Mouse (Mus musculus) gastrocnemius, postnatal 25 days (tissue): Measurements from ENCODE around the gene Zic1. TPM values are rescaled to one million over a fixed set of nuclear protein-coding genes. Genes with fewer than 3 reads are reported as not detected.

Source experiments
- DNase-seq: peaks from one replicate; pipeline ENCODE4 v3.0.0; 2022
- total RNA-seq, 2 experiments: library from RNA; stranded (reverse); gene quantifications; 1 replicate in 1 of 2; 2 replicates in 1 of 2; pipeline ENCODE4 v1.2.3; 2021

The Zic1 gene
- total RNA-seq, 2 experiments from 2014 or later = 0.08 to 1.9 TPM

DNA sequence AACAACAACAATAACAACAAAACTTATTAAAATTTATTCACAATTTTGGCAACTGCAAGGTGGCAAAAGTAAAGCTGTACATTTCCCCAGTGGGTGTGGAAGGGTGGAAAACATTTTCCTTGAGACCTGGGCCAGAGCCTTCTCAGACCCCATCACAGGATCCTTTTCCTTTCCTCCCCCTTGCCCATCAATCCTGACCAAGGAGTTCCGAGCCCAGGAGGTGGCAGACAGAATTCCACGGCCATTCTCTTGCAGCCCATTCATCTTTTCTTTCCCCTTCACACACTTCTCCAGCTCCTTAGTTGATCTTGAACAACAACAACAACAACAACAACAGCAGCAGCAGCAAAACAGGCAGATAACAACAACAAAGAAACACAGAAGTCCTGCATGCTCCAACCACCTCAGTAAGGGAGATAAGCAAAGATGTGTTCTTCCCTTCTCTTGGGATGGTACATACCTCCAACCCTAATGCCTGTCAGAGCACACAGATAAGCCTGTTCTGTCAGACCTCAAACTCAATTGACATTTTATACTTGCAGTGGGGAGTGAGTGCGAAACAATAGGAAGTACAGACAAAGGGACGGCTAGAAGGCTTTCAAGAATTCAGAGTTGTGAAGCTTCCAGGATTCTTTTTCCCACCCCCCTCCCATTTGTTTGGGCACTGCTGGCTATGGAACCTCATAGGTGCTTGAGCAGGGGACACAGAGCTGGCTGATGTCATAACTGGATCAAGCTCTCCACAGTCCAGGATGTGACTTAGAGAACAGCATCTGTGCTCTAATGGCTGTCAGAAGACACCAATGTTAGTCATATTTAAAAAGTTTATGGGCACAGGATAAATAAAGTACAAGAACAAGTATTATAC, 19.3 kb upstream of the Zic1 start:
- no peak for DNase-seq

DNA sequence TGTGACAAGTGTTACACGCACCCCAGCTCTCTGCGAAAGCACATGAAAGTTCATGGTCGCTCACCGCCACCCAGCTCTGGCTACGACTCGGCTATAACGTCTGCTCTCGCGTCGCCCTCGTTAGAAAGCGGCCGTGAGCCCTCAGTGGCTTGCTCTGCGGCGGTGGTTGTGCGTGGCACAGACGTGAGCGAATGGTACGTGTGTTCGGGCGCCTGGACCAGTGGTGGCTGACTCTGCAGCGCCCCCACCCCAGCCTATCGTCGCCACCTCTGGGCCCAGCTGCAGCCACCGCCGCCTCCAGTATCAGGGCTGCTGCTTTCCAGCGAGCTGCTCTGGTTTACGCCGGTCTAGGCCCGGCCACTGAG, 18.5 kb upstream of the Zic1 start:
- no peak for DNase-seq

GRCm38 (mm10) chr9:91383441-91384135, 18.0 kb upstream of the Zic1 start:
- DNase-seq = no peak

- DNase-seq = no peak
These were observed 17.1 kb upstream of the Zic1 start for GRCm38 (mm10) chr9:91382471-91383255.

- no peak for DNase-seq
These were observed 16.4 kb upstream of the Zic1 start for GRCm38 (mm10) chr9:91382111-91382379.

DNA sequence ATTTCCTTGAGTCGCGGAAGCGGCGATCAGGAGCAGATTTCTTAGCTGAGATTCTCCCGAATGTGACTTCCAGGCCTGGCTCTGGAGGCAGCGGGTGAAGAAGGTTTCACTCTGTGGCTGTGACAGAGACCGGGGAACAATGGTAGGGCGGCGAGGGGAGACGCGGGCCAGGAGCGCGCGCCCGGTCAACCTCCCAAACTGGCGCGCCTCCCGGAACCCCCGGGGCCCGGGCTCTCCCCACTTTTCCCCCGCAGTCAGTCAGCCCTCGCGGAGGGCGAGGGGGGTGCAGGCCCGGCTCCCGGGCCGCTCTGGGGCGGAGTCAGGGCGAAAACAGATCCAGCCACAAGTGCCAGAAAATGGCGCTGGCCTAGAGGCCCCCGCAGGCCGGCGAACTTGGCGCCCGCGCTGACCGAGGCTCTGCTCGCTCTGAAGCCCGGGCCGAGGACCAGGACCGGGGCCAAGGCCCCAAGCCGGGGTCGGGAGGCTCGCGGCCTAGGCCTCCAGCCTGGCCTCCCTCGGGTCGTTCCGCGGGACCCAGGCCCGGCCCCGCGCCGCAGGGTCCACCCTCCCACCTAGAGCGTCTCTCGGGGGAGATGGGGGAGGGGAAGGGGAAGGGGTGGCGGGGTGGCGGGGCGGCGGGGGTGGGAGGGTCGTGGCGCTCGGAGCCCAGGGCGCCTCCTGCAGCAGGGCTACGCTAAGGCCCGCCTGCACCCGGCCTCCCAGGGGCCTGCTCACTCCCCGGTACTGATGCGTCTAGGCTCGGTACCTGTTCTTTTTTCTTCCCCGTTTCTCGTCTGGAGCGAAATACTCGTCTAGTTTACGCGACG, 15.9 kb upstream of the Zic1 start:
- DNase-seq = peak; percentile 53

- no peak for DNase-seq
These were observed 14.9 kb upstream of the Zic1 start for GRCm38 (mm10) chr9:91380458-91380914.

- DNase-seq = no peak
These were observed 14.3 kb upstream of the Zic1 start for GRCm38 (mm10) chr9:91379781-91380457.

- DNase-seq = no peak
These were observed 13.7 kb upstream of the Zic1 start for GRCm38 (mm10) chr9:91379300-91379635.

DNA sequence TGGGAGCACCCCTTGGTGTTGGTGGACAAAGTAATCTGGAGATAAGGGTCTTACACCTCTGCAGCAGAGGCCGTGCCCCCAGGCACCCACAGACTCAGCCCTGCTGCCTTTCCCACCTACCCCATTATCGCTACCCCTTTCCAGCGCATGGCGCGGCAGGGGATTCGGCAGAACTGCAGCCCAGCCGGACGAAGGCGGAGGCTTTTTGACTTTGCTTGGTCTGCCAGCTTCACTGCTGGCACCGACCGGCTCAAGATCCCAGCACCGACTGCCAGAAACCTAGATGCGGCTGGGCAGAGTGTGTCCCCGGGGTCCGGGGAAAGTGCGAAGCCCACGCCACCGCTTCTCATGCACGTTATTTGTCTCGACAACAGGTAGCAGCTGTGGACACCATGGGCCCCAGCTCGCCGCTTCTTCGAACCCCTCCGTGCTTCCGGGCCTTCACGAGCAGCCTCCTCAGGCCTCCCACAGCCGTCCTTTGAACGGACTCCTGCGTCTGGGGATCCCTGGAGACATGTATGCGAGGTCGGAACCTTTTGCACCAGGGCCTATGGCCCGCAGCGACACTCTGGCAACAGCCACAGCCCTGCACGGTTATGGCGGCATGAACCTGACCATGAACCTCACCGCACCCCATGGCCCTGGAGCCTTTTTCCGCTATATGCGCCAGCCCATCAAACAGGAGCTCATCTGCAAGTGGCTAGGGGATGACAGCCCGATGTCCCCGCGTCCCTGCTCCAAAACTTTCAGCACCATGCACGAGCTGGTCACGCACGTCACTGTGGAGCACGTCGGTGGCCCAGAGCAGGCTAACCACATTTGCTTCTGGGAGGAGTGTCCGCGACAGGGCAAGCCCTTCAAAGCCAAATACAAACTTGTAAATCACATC, 13.0 kb upstream of the Zic1 start:
- no peak for DNase-seq

DNA sequence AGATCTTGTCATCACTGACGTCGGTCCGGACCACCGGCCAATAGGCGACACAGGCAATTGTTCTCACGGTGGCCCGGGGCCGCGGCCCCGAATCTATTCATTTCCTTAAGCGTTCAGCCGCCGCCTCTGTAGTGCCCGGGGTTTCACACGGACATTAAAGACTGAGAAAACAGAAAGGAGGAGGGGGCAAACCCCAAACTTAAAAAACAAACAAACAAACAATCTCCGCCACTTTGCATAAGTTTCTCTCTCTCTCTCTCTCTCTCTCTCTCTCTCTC, 12.2 kb upstream of the Zic1 start:
- DNase-seq = no peak

- DNase-seq = no peak
These were observed 11.6 kb upstream of the Zic1 start for GRCm38 (mm10) chr9:91377036-91377872.

DNA sequence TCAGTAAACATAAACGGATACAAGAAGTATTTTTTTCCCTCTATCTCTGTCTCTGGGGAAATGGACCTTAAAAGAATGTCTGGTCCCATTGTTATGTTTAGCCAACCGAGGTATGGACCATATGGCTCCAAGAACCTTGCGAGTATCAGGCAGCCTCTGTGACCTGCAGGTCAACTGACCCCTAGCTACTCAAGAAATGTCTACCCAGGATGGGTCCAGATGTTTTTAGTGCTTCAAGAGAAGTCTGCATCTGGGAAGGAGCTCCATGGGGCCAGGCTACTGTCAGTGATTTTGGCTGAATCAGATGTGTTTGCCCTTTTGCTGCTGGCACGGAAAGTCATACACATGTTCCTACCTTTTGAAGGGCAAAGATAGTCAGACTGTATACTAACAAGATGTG, 9.1 kb upstream of the Zic1 start:
- no peak for DNase-seq

- DNase-seq = no peak
These were observed 8.4 kb upstream of the Zic1 start for GRCm38 (mm10) chr9:91373811-91374575.

- no peak for DNase-seq
These were observed 6.0 kb upstream of the Zic1 start for GRCm38 (mm10) chr9:91371608-91372007.

GRCm38 (mm10) chr9:91371011-91371410, 5.4 kb upstream of the Zic1 start:
- no peak for DNase-seq

DNA sequence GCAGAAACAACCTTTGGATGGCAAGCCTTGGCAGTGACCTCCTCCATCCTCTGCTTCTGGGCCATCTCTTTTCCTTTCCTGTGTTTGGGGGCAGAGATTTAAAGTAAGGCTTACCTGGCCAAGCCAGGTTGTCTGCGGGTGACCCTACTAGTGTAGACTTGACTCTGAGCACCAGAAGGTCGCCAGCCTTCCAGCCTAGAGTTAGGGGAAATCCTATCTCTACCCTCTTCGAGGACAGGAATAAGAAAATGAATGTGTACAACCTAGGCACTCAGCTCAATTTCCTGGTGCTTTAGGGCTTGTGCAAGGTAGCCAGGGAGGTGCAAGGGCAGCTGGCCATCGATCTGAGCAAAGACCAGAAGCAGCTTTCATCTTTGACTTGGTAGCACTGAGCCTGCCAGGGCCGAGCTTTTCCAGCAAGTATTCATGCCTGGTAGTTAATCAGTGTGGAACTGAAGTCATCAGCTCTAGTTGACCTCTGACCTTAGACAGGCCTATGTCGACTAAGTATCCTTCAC, 4.6 kb upstream of the Zic1 start:
- DNase-seq = no peak

DNA sequence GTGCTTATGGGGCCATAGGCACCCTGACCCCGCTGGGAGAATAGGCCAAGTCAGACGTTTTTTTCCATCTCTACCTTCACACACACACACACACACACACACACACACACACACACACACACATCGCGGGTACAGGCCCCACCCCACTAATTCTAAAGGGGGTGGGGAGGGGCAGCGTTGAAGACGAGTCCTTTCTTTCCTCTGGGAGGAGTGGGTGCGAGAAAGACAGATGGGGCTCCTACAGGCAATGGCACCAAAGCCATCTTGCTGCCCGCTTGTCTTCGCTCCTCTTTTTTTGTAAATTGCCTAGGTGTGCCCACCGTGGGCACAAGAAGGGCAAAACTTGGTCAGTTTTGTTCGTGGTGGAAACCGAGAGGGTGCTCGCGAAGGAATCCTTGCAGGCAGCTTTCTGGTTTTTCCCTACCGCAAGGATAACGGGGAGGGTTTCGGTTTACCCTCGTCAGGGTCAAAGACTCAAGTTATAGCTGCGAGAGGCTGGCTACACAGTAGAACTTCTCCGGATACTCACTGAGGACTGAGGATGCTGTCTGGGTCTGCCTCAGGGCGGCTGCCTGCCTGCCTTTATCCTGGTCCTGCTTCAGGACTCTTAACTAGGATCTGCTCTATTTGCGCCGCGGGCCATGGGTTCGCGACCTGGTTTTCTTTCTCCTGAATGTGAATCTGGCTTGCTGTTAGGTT, 3.8 kb upstream of the Zic1 start:
- DNase-seq = no peak
